Mouse (Mus musculus): ENCODE data around the gene Asrgl1.

GRCm38 (mm10) chr19:9137159-9137558 lies 1.7 kb upstream of the Asrgl1 start:
- no peak for TF ChIP-seq CTCF (IDR thresholded peaks at IDR 0.05; ENCODE audit: low read depth, low read length)
- no peak for TF ChIP-seq POLR2A (IDR thresholded peaks at IDR 0.05; ENCODE audit: extremely low read depth, insufficient read depth, low read length)

All from liver, adult 2 months (tissue).